Mouse (Mus musculus) lung, embryonic 16.5 days (tissue): ENCODE data around the gene Dscaml1. TPM values are rescaled to one million over a fixed set of nuclear protein-coding genes. Genes with fewer than 3 reads are reported as not detected.

Source experiments
- ATAC-seq: fragments of 200-750 bp; cut with Nextera tagmentation; 2 replicates; pipeline ENCODE4 v1.8.0; 2017; ENCODE audit warnings: low read depth, mild to moderate bottlenecking, moderate library complexity
- H3K27ac ChIP-seq: fragments of 300-500 bp; sonication (generic); 2 replicates; pipeline ENCODE4 v1.5.1; 2014; ENCODE audit warnings: mild to moderate bottlenecking, control low read depth, low read length
- H3K27me3 ChIP-seq: fragments of 300-500 bp; sonication (generic); 2 replicates; pipeline ENCODE4 v1.6.1; 2014; ENCODE audit warnings: low read depth, low read length, mixed read lengths; ENCODE audit not compliant: control insufficient read depth, insufficient read depth
- H3K36me3 ChIP-seq: fragments of 300-500 bp; sonication (generic); 2 replicates; pipeline ENCODE4 v1.6.1; 2014; ENCODE audit warnings: low read length; ENCODE audit not compliant: control insufficient read depth, insufficient read depth
- H3K4me1 ChIP-seq: fragments of 300-500 bp; sonication (generic); replicated peaks from 2 replicates; pipeline ENCODE4 v1.6.1; 2014; ENCODE audit warnings: low read length, mixed read lengths; ENCODE audit not compliant: control insufficient read depth, insufficient read depth
- H3K4me2 ChIP-seq: fragments of 300-500 bp; sonication (generic); 2 replicates; pipeline ENCODE4 v1.6.1; 2014; ENCODE audit warnings: low read depth, low read length, control low read depth
- H3K4me3 ChIP-seq: fragments of 300-500 bp; sonication (generic); 2 replicates; pipeline ENCODE4 v1.5.1; 2014; ENCODE audit warnings: mild to moderate bottlenecking, low read length, control low read depth
- H3K9ac ChIP-seq: fragments of 300-500 bp; sonication (generic); 2 replicates; pipeline ENCODE4 v1.6.1; 2014; ENCODE audit warnings: low read length, control low read depth
- H3K9me3 ChIP-seq: fragments of 300-500 bp; sonication (generic); 2 replicates; pipeline ENCODE4 v1.6.1; 2016; ENCODE audit warnings: low read length; ENCODE audit not compliant: control insufficient read depth
- WGBS: fragments of 180-500 bp; shearing (Covaris S2); extraction: QIAGEN DNeasy Blood & Tissue Kit; methylation state at CpG from one replicate; pipeline ENCODE4 v1.1.7; 2014; 5-methylcytosine and 5-hydroxymethylcytosine counted together
- polyA plus RNA-seq: library from polyadenylated mRNA; unstranded; fragments of >200 nt; fragmentation: Nextera tagmentation; extraction: Ambion mirVana; gene quantifications from 2 replicates; pipeline ENCODE4 v1.2.1, GENCODE M21; 2015

Dscaml1 gene
- polyA plus RNA-seq, 1 experiment from 2014 or later, result 0.18 TPM

GRCm38 (mm10) chr9:45501963-45502641 lies 75.7 kb downstream of the Dscaml1 start:
- Histone ChIP-seq H3K9ac (peak overlapping the region; percentile 41), H3K9me3 (no peaks in the 10 kb centered on the region), H3K27ac (peak overlapping the region; percentile 89), H3K4me1 (peaks cover 20% of the 10 kb centered on the region), H3K36me3 (no peaks in the 10 kb centered on the region), H3K27me3 (no peaks in the 10 kb centered on the region), H3K4me3 (no peak overlapping the region), H3K4me2 (peak overlapping the region; percentile 10; the same call in 1 of the 2 replicates)
- 21% methylated on average over 14 of the region's 14 CpGs for WGBS
- peak; percentile 34; the same call in 1 of the 2 replicates for ATAC-seq

- 11% methylated on average over 5 of the region's 5 CpGs for WGBS
- no peaks in the 10 kb centered on the region for H3K36me3 ChIP-seq
- peak overlapping the region; percentile 92 for H3K27ac ChIP-seq
- no peaks in the 10 kb centered on the region for H3K9me3 ChIP-seq
- no peak overlapping the region for H3K4me2 ChIP-seq
- H3K4me1 ChIP-seq, result peaks cover 20% of the 10 kb centered on the region
- H3K4me3 ChIP-seq, result no peak overlapping the region
- ATAC-seq, result peak; percentile 91
- H3K9ac ChIP-seq, result no peak overlapping the region
- no peaks in the 10 kb centered on the region for H3K27me3 ChIP-seq
Measured at GRCm38 (mm10) chr9:45504977-45505376, 78.5 kb downstream of the Dscaml1 start.

GRCm38 (mm10) chr9:45505487-45505939 lies 79.1 kb downstream of the Dscaml1 start:
- H3K36me3 ChIP-seq, result no peaks in the 10 kb centered on the region
- H3K4me2 ChIP-seq, result no peak overlapping the region
- H3K27me3 ChIP-seq, result no peaks in the 10 kb centered on the region
- no peak overlapping the region for H3K9ac ChIP-seq
- ATAC-seq, result peak; percentile 79
- no peaks in the 10 kb centered on the region for H3K9me3 ChIP-seq
- peak overlapping the region; percentile 92 for H3K27ac ChIP-seq
- peaks cover 20% of the 10 kb centered on the region for H3K4me1 ChIP-seq
- WGBS, result 18% methylated on average over 4 of the region's 4 CpGs
- no peak overlapping the region for H3K4me3 ChIP-seq

- ATAC-seq, result no peak
- Histone ChIP-seq H3K9me3 (no peaks in the 10 kb centered on the region), H3K9ac (no peak overlapping the region), H3K4me1 (peaks cover 13% of the 10 kb centered on the region), H3K4me2 (no peak overlapping the region), H3K36me3 (no peaks in the 10 kb centered on the region), H3K4me3 (no peak overlapping the region), H3K27me3 (no peaks in the 10 kb centered on the region), H3K27ac (no peak overlapping the region)
- WGBS, result 47% methylated on average over 9 of the region's 9 CpGs
Measured at GRCm38 (mm10) chr9:45507482-45507881, 81.1 kb downstream of the Dscaml1 start.

- H3K4me2 ChIP-seq, result no peak overlapping the region
- WGBS, result 73% methylated on average over 10 of the region's 10 CpGs
Measured at GRCm38 (mm10) chr9:45510806-45511546, 84.5 kb downstream of the Dscaml1 start.

GRCm38 (mm10) chr9:45517993-45518705 lies 91.7 kb downstream of the Dscaml1 start:
- Histone ChIP-seq H3K36me3 (no peaks in the 10 kb centered on the region), H3K4me1 (no peaks in the 10 kb centered on the region; the same call in 1 of the 2 replicates), H3K9ac (no peak overlapping the region), H3K4me3 (no peak overlapping the region), H3K27me3 (no peaks in the 10 kb centered on the region), H3K27ac (no peak overlapping the region), H3K9me3 (no peaks in the 10 kb centered on the region), H3K4me2 (no peak overlapping the region)
- 48% methylated on average over 11 of the region's 11 CpGs for WGBS
- peak; percentile 89 for ATAC-seq

More at GRCm38 (mm10) chr9:45510806-45511546, 84.5 kb downstream of the Dscaml1 start:
- H3K4me3 ChIP-seq, result no peak overlapping the region
- H3K27ac ChIP-seq, result no peak overlapping the region
- no peak overlapping the region for H3K9ac ChIP-seq
- H3K4me1 ChIP-seq, result no peaks in the 10 kb centered on the region
- no peaks in the 10 kb centered on the region for H3K9me3 ChIP-seq
- H3K36me3 ChIP-seq, result no peaks in the 10 kb centered on the region
- ATAC-seq, result no peak
- H3K27me3 ChIP-seq, result no peaks in the 10 kb centered on the region

- Histone ChIP-seq H3K36me3 (no peaks in the 10 kb centered on the region), H3K9me3 (no peaks in the 10 kb centered on the region), H3K4me3 (no peak overlapping the region), H3K27me3 (no peaks in the 10 kb centered on the region), H3K4me1 (no peaks in the 10 kb centered on the region; the same call in 1 of the 2 replicates), H3K27ac (no peak overlapping the region), H3K4me2 (no peak overlapping the region), H3K9ac (no peak overlapping the region)
- 68% methylated on average over 6 of the region's 6 CpGs for WGBS
- no peak for ATAC-seq
Measured at GRCm38 (mm10) chr9:45519841-45520240, 93.4 kb downstream of the Dscaml1 start.

- Histone ChIP-seq H3K4me3 (no peak overlapping the region), H3K36me3 (no peaks in the 10 kb centered on the region), H3K4me1 (no peaks in the 10 kb centered on the region), H3K27me3 (no peaks in the 10 kb centered on the region), H3K9ac (no peak overlapping the region), H3K4me2 (no peak overlapping the region), H3K9me3 (no peaks in the 10 kb centered on the region), H3K27ac (no peak overlapping the region)
- WGBS, result 56% methylated on average over 3 of the region's 3 CpGs
- ATAC-seq, result no peak
Measured at GRCm38 (mm10) chr9:45522866-45523265, 96.4 kb downstream of the Dscaml1 start.

GRCm38 (mm10) chr9:45524505-45524904 lies 98.1 kb downstream of the Dscaml1 start:
- Histone ChIP-seq H3K4me3 (no peak overlapping the region), H3K4me2 (no peak overlapping the region), H3K36me3 (no peaks in the 10 kb centered on the region), H3K9me3 (no peaks in the 10 kb centered on the region), H3K9ac (no peak overlapping the region), H3K27ac (no peak overlapping the region), H3K27me3 (no peaks in the 10 kb centered on the region), H3K4me1 (no peaks in the 10 kb centered on the region)
- 62% methylated on average over 8 of the region's 8 CpGs for WGBS
- no peak for ATAC-seq
